Mouse (Mus musculus) midbrain, postnatal 0 days (tissue): ENCODE measurements around the gene Slc29a4. TPM values are rescaled to one million over a fixed set of nuclear protein-coding genes. Genes with fewer than 3 reads are reported as not detected.

Experiments
- ATAC-seq: fragments of 200-750 bp; cut with Nextera tagmentation; 2 replicates; pipeline ENCODE4 v1.8.0; 2017; ENCODE audit warnings: moderate number of reproducible peaks, mild to moderate bottlenecking, moderate TSS enrichment, moderate library complexity; ENCODE audit not compliant: low FRiP score
- DNase-seq: peaks from one replicate; pipeline ENCODE4 v3.0.0-alpha.2; 2015; ENCODE audit warnings: low spot score
- H3K27ac ChIP-seq: fragments of 300-500 bp; sonication (generic); 2 replicates; pipeline ENCODE4 v1.5.1; 2014; ENCODE audit warnings: low read depth, mild to moderate bottlenecking, low read length, mixed read lengths
- H3K27me3 ChIP-seq: fragments of 300-500 bp; sonication (generic); 2 replicates; pipeline ENCODE4 v1.6.1; 2014; ENCODE audit warnings: low read length, control low read depth, mixed read lengths; ENCODE audit not compliant: insufficient read depth
- H3K36me3 ChIP-seq: fragments of 300-500 bp; sonication (generic); 2 replicates; pipeline ENCODE4 v1.6.1; 2014; ENCODE audit warnings: low read length, control low read depth, mixed read lengths; ENCODE audit not compliant: insufficient read depth
- H3K4me1 ChIP-seq: fragments of 300-500 bp; sonication (generic); 2 replicates; pipeline ENCODE4 v1.6.1; 2014; ENCODE audit warnings: mild to moderate bottlenecking, control low read depth, antibody characterized with exemption, low read length, mixed read lengths; ENCODE audit not compliant: insufficient read depth
- H3K4me2 ChIP-seq: fragments of 300-500 bp; sonication (generic); 2 replicates; pipeline ENCODE4 v1.6.1; 2014; ENCODE audit warnings: low read depth, mild to moderate bottlenecking, low read length, mixed read lengths; ENCODE audit not compliant: poor library complexity, severe bottlenecking
- H3K4me3 ChIP-seq: fragments of 300-500 bp; sonication (generic); 2 replicates; pipeline ENCODE4 v1.5.1; 2014; ENCODE audit warnings: low read depth, mild to moderate bottlenecking, low read length, moderate library complexity
- H3K9ac ChIP-seq: fragments of 300-500 bp; sonication (generic); replicated peaks from 2 replicates; pipeline ENCODE4 v1.6.1; 2014; ENCODE audit warnings: mild to moderate bottlenecking, low read length, moderate library complexity, mixed read lengths; ENCODE audit not compliant: poor library complexity, severe bottlenecking
- H3K9me3 ChIP-seq: fragments of 300-500 bp; sonication (generic); 2 replicates; pipeline ENCODE4 v1.6.1; 2016; ENCODE audit warnings: low read length, control low read depth
- CTCF ChIP-seq: IDR thresholded peaks from 2 replicates; pipeline ENCODE4 v1.5.1; 2016; ENCODE audit warnings: antibody characterized with exemption, mild to moderate bottlenecking
- WGBS: fragments of 180-500 bp; shearing (Covaris S2); extraction: QIAGEN DNeasy Blood & Tissue Kit; methylation state at CpG from one replicate; pipeline ENCODE4 v1.1.7; 2014; 5-methylcytosine and 5-hydroxymethylcytosine counted together
- polyA plus RNA-seq: library from polyadenylated mRNA; unstranded; fragments of >200 nt; fragmentation: Nextera tagmentation; extraction: Ambion mirVana; gene quantifications from 2 replicates; pipeline ENCODE4 v1.2.1, GENCODE M21; 2015
- total RNA-seq: library from RNA; depleted of rRNA; stranded (reverse); fragments of >200 nt; gene quantifications from 2 replicates; pipeline ENCODE4 v1.2.3, GENCODE M21; 2014

Slc29a4 gene
- total and polyA plus RNA-seq, 2 experiments from 2014 or later: 67.1 to 67.6 TPM

DNA sequence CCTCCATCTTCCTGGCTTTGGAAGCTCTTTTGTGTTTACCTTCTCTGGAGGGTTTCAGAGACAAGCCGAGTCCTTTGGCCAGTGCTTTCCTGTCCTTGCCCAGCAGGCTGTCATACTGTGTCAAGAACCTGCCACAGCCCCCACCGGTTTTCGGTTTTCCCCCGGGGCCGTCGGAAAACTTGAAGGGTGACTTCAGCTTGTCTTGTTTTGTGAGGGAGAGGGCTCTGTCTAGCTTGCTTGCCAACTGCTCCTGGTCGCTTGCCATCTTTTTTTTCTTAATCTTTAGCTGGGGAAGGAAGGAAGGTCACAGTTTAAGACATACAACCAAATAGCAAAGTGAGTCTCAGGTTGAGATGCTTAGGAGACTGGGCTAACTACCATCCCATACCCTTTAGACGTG lies 67.5 kb downstream of the Slc29a4 start:
- Histone ChIP-seq H3K4me2 (no peak overlapping the region), H3K27ac (no peak overlapping the region), H3K36me3 (peaks cover 51% of the 10 kb centered on the region), H3K4me1 (no peaks in the 10 kb centered on the region), H3K9ac (no peak overlapping the region), H3K4me3 (no peak overlapping the region), H3K9me3 (no peaks in the 10 kb centered on the region), H3K27me3 (no peaks in the 10 kb centered on the region)
- 79% methylated on average over 8 of the region's 8 CpGs for WGBS
- no peak for ATAC-seq
- TF ChIP-seq CTCF: no peak
- no peak for DNase-seq

GRCm38 (mm10) chr5:142761326-142761983 lies 69.1 kb downstream of the Slc29a4 start:
- 33% methylated on average over 16 of the region's 16 CpGs for WGBS
- Histone ChIP-seq H3K9me3 (no peaks in the 10 kb centered on the region), H3K27ac (peak overlapping the region; percentile 81), H3K4me2 (no peak overlapping the region), H3K4me3 (no peak overlapping the region), H3K36me3 (peaks cover 55% of the 10 kb centered on the region), H3K9ac (peak overlapping the region; percentile 42; the same call in 1 of the 2 replicates), H3K4me1 (no peaks in the 10 kb centered on the region), H3K27me3 (no peaks in the 10 kb centered on the region)
- ATAC-seq: peak; percentile 76
- TF ChIP-seq CTCF: no peak
- peak; percentile 93 for DNase-seq

GRCm38 (mm10) chr5:142762082-142762807 lies 69.9 kb downstream of the Slc29a4 start:
- TF ChIP-seq CTCF: no peak
- peak overlapping the region; percentile 81 for H3K27ac ChIP-seq
- no peak overlapping the region for H3K4me2 ChIP-seq
- H3K9me3 ChIP-seq: no peaks in the 10 kb centered on the region
- H3K27me3 ChIP-seq: no peaks in the 10 kb centered on the region
- no peaks in the 10 kb centered on the region for H3K4me1 ChIP-seq
- ATAC-seq (no peak), DNase-seq (peak; percentile 72)
- no peak overlapping the region for H3K9ac ChIP-seq
- 60% methylated on average over 21 of the region's 21 CpGs for WGBS
- H3K36me3 ChIP-seq: peaks cover 51% of the 10 kb centered on the region
- no peak overlapping the region for H3K4me3 ChIP-seq

- no peak overlapping the region for H3K4me3 ChIP-seq
- H3K27me3 ChIP-seq: no peaks in the 10 kb centered on the region
- no peak overlapping the region for H3K4me2 ChIP-seq
- DNase-seq (no peak), ATAC-seq (no peak)
- H3K9me3 ChIP-seq: no peaks in the 10 kb centered on the region
- no peak overlapping the region for H3K9ac ChIP-seq
- H3K36me3 ChIP-seq: peaks cover 41% of the 10 kb centered on the region
- H3K4me1 ChIP-seq: no peaks in the 10 kb centered on the region; the same call in 1 of the 2 replicates
- H3K27ac ChIP-seq: peak overlapping the region; percentile 18; the same call in 1 of the 2 replicates
- WGBS: 50% methylated on average over 11 of the region's 11 CpGs
- TF ChIP-seq CTCF: no peak
Observed at GRCm38 (mm10) chr5:142764306-142764705, 72.0 kb downstream of the Slc29a4 start.

DNA sequence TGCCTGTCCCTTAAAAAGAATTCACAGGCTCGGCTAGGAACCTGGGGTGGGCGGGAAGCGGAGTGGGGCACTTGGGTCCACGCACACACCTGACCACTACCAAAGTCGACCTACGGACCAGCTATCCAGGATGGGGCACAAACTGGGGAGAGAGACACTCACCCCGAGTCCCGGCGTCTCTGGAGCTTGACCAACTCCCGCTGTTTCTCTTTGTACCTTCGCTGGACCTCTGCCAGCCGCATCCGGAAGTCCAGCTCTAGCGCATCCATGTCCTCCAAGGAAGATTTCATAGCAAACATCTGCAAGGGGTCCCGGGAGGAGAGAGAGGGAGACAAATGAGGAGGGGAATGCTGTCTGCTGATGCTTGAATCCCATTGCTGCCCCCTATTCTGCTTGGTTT lies 72.6 kb downstream of the Slc29a4 start:
- Histone ChIP-seq H3K9me3 (no peaks in the 10 kb centered on the region), H3K27me3 (no peaks in the 10 kb centered on the region), H3K4me1 (no peaks in the 10 kb centered on the region; the same call in 1 of the 2 replicates), H3K9ac (no peak overlapping the region), H3K4me2 (no peak overlapping the region), H3K4me3 (no peak overlapping the region), H3K36me3 (peaks cover 40% of the 10 kb centered on the region), H3K27ac (0 out of 2 replicates have a peak overlapping the region, but pooled peaks have one; percentile 18)
- DNase-seq (no peak), ATAC-seq (no peak)
- TF ChIP-seq CTCF: no peak
- WGBS: 67% methylated on average over 15 of the region's 15 CpGs

- Histone ChIP-seq H3K9me3 (no peaks in the 10 kb centered on the region), H3K4me2 (no peak overlapping the region), H3K27ac (no peak overlapping the region), H3K9ac (no peak overlapping the region), H3K4me1 (no peaks in the 10 kb centered on the region; the same call in 1 of the 2 replicates), H3K36me3 (peaks cover 48% of the 10 kb centered on the region), H3K4me3 (no peak overlapping the region), H3K27me3 (no peaks in the 10 kb centered on the region)
- 74% methylated on average over 3 of the region's 3 CpGs for WGBS
- TF ChIP-seq CTCF: no peak
- no peak for DNase-seq
- ATAC-seq: no peak
Observed at GRCm38 (mm10) chr5:142766708-142767107, 74.4 kb downstream of the Slc29a4 start.
